ENCODE assay signal across 17 mouse cellular contexts in the genomic region with DNA sequence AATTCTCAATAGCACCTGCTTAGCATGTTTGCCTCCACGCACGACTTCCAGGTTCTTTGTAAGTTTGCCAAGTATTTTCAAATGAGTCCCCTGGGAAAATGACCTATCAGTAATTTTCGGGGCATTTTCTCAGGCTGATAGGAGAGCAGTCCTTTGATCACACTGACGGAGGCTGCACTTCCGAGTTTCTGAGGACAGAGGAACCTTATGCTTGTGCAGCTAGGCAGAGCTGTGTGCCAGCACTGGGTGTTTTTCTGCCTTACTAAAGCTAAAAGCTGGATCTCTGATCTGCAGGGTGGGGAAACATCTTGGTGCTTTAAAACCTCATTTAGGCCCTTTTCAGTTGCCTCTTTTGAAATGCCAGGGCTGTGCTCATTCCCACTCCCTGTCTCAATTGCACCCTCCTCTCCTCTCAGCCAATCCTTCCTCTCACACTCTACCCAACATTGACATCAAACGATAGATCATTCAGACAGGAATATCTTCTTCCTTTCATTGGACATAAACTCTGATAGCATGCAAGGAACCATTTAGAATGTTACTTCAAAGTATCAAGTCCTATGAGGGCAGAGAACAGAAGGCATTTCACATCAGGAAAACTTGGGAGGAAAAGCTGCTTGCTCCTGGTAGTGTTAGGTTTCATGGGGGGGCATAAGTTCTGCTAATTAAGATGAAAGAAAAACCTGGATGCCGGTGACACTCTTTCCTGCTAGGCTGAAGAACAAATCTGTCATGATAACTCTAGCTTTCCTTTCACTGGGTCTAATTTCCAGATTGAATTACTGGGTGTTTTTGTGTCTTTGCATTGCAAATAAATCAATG.
A peak's percentile ranks its signal among the peaks of the same experiment; 100 is the strongest.
DNase-seq lines count a peak whose midpoint lies in the region; ATAC-seq lines count a peak whose summit lies in the region.
"Had no signal": no experiment of that assay in that cellular context is flagged by ENCODE, and none has a peak within 500 bp of the region (broad histone marks: within the 10 kb centered on the region; RNA-seq: fewer than 3 reads in every experiment).

No protein-coding gene starts in this region.

- no peak overlapping the region for H3K9ac ChIP-seq in embryonic facial prominence, embryonic 14.5 days (ENCODE audit: low read depth, low read length)
- H3K9ac ChIP-seq in kidney, embryonic 15.5 days, result no peak overlapping the region
- H3K9ac ChIP-seq in midbrain, embryonic 14.5 days (replicated peaks; ENCODE audit: low read length), result no peak overlapping the region
- H3K9ac ChIP-seq in midbrain, embryonic 13.5 days (replicated peaks), result no peak overlapping the region
- no peak overlapping the region for H3K9ac ChIP-seq in heart, embryonic 11.5 days (ENCODE audit: low read depth, low read length)
- H3K9ac ChIP-seq: embryonic facial prominence, embryonic 15.5 days; limb, embryonic 12.5 days had no signal

- no peak overlapping the region for H3K4me2 ChIP-seq in embryonic facial prominence, embryonic 14.5 days (ENCODE audit: low read depth, low read length)
- H3K4me2 ChIP-seq in kidney, embryonic 15.5 days, result peak overlapping the region; percentile 20; the same call in 1 of the 2 replicates
- H3K4me2 ChIP-seq in midbrain, embryonic 14.5 days (ENCODE audit: low read length), result no peak overlapping the region
- H3K4me2 ChIP-seq in midbrain, embryonic 13.5 days (replicated peaks), result no peak overlapping the region
- H3K4me2 ChIP-seq in heart, embryonic 11.5 days, result no peak overlapping the region
- H3K4me2 ChIP-seq: embryonic facial prominence, embryonic 15.5 days; limb, embryonic 12.5 days had no signal

- no peak overlapping the region for H3K27ac ChIP-seq in embryonic facial prominence, embryonic 14.5 days (replicated peaks; ENCODE audit: low read depth, low read length)
- H3K27ac ChIP-seq in embryonic facial prominence, embryonic 10.5 days (replicated peaks), result no peak overlapping the region
- H3K27ac ChIP-seq in kidney, embryonic 15.5 days, result peak overlapping the region; percentile 68
- H3K27ac ChIP-seq in midbrain, embryonic 14.5 days (replicated peaks; ENCODE audit: low read depth, low read length), result no peak overlapping the region
- no peak overlapping the region for H3K27ac ChIP-seq in midbrain, embryonic 13.5 days
- H3K27ac ChIP-seq in heart, embryonic 11.5 days (ENCODE audit: low read depth, low read length), result no peak overlapping the region
- H3K27ac ChIP-seq: embryonic facial prominence, embryonic 15.5 days; limb, embryonic 12.5 days had no signal

- ATAC-seq in embryonic facial prominence, embryonic 14.5 days (ENCODE audit: low read depth), result peak; percentile 50; the same call in 1 of the 2 replicates
- ATAC-seq in kidney, embryonic 15.5 days (replicated peaks; ENCODE audit: low FRiP score), result peak; percentile 93
- no peak for ATAC-seq in midbrain, embryonic 14.5 days (ENCODE audit: low FRiP score, low TSS enrichment)
- ATAC-seq in midbrain, embryonic 13.5 days, result no peak
- no peak for ATAC-seq in heart, embryonic 11.5 days (replicated peaks; ENCODE audit: insufficient number of reproducible peaks, low FRiP score, low TSS enrichment)

- WGBS in embryonic facial prominence, embryonic 14.5 days, result 17% methylated on average over 7 of the region's 7 CpGs
- 47% methylated on average over 7 of the region's 7 CpGs for WGBS in embryonic facial prominence, embryonic 10.5 days
- 9% methylated on average over 7 of the region's 7 CpGs for WGBS in kidney, embryonic 15.5 days
- 50% methylated on average over 7 of the region's 7 CpGs for WGBS in midbrain, embryonic 14.5 days
- WGBS in midbrain, embryonic 13.5 days, result 54% methylated on average over 7 of the region's 7 CpGs
- WGBS in heart, embryonic 11.5 days (ENCODE audit: insufficient replicate concordance), result 44% methylated on average over 7 of the region's 7 CpGs

- no peaks in the 10 kb centered on the region for H3K4me1 ChIP-seq in embryonic facial prominence, embryonic 14.5 days (ENCODE audit: control insufficient read depth, insufficient read depth, low read length)
- peaks cover 9% of the 10 kb centered on the region for H3K4me1 ChIP-seq in embryonic facial prominence, embryonic 10.5 days
- H3K4me1 ChIP-seq in kidney, embryonic 15.5 days, result peaks cover 9% of the 10 kb centered on the region; the same call in 1 of the 2 replicates
- H3K4me1 ChIP-seq in midbrain, embryonic 14.5 days (ENCODE audit: control insufficient read depth, insufficient read depth, low read length), result no peaks in the 10 kb centered on the region
- peaks cover 6% of the 10 kb centered on the region; the same call in 1 of the 2 replicates for H3K4me1 ChIP-seq in midbrain, embryonic 13.5 days (replicated peaks)
- H3K4me1 ChIP-seq in heart, embryonic 11.5 days (ENCODE audit: control insufficient read depth, insufficient read depth, low read length), result no peaks in the 10 kb centered on the region
- H3K4me1 ChIP-seq: limb, embryonic 12.5 days had no signal

- no peak overlapping the region for H3K4me3 ChIP-seq in embryonic facial prominence, embryonic 14.5 days (ENCODE audit: low read depth, low read length)
- no peak overlapping the region for H3K4me3 ChIP-seq in embryonic facial prominence, embryonic 10.5 days
- H3K4me3 ChIP-seq in kidney, embryonic 15.5 days (replicated peaks), result no peak overlapping the region
- H3K4me3 ChIP-seq in midbrain, embryonic 14.5 days (replicated peaks; ENCODE audit: low read depth, low read length), result no peak overlapping the region
- H3K4me3 ChIP-seq in midbrain, embryonic 13.5 days (replicated peaks), result no peak overlapping the region
- no peak overlapping the region for H3K4me3 ChIP-seq in heart, embryonic 11.5 days (ENCODE audit: low read depth, low read length)
- H3K4me3 ChIP-seq: embryonic facial prominence, embryonic 15.5 days; limb, embryonic 12.5 days had no signal

- no peaks in the 10 kb centered on the region for H3K27me3 ChIP-seq in embryonic facial prominence, embryonic 14.5 days (replicated peaks; ENCODE audit: control insufficient read depth, insufficient read depth, low read length)
- H3K27me3 ChIP-seq in embryonic facial prominence, embryonic 10.5 days (replicated peaks; ENCODE audit: low read depth, poor library complexity, severe bottlenecking), result no peaks in the 10 kb centered on the region
- no peaks in the 10 kb centered on the region for H3K27me3 ChIP-seq in kidney, embryonic 15.5 days
- no peaks in the 10 kb centered on the region for H3K27me3 ChIP-seq in midbrain, embryonic 14.5 days (ENCODE audit: control insufficient read depth, insufficient read depth, low read length)
- H3K27me3 ChIP-seq in midbrain, embryonic 13.5 days, result no peaks in the 10 kb centered on the region
- no peaks in the 10 kb centered on the region for H3K27me3 ChIP-seq in heart, embryonic 11.5 days (ENCODE audit: control insufficient read depth, insufficient read depth, low read length)
- H3K27me3 ChIP-seq: CH12.LX; embryonic facial prominence, embryonic 15.5 days; limb, embryonic 12.5 days had no signal

- DNase-seq in embryonic facial prominence, embryonic 14.5 days (ENCODE audit: low spot score), result peak; percentile 40
- DNase-seq in embryonic facial prominence, embryonic 10.5 days (ENCODE audit: low spot score), result no peak
- DNase-seq in kidney, adult 11 months, result no peak
- DNase-seq in midbrain, embryonic 14.5 days, result peak; percentile 40
- DNase-seq in layer of hippocampus, adult 9-11 months, result peak; percentile 3
- DNase-seq: cerebellum, adult 18-20 months; cerebellum, postnatal 36 days; gastrocnemius, postnatal 25 days; lung, postnatal 36 days; retina, postnatal 1 day; thymus, adult 18-20 months had no signal

- H3K9me3 ChIP-seq in embryonic facial prominence, embryonic 14.5 days (ENCODE audit: control insufficient read depth, low read length), result 0 out of 2 replicates have a peak, but pooled peaks cover 4% of the 10 kb centered on the region
- H3K9me3 ChIP-seq in embryonic facial prominence, embryonic 10.5 days, result peaks cover 3% of the 10 kb centered on the region
- peaks cover 5% of the 10 kb centered on the region; the same call in 1 of the 2 replicates for H3K9me3 ChIP-seq in kidney, embryonic 15.5 days (replicated peaks)
- no peaks in the 10 kb centered on the region for H3K9me3 ChIP-seq in midbrain, embryonic 14.5 days (ENCODE audit: control insufficient read depth, low read length)
- peaks cover 8% of the 10 kb centered on the region; the same call in 1 of the 2 replicates for H3K9me3 ChIP-seq in midbrain, embryonic 13.5 days
- peaks cover 2% of the 10 kb centered on the region; the same call in 1 of the 2 replicates for H3K9me3 ChIP-seq in heart, embryonic 11.5 days (replicated peaks; ENCODE audit: control insufficient read depth, low read length)

- no peaks in the 10 kb centered on the region for H3K36me3 ChIP-seq in embryonic facial prominence, embryonic 14.5 days (ENCODE audit: control insufficient read depth, insufficient read depth, low read length)
- no peaks in the 10 kb centered on the region for H3K36me3 ChIP-seq in embryonic facial prominence, embryonic 10.5 days (replicated peaks)
- H3K36me3 ChIP-seq in kidney, embryonic 15.5 days, result no peaks in the 10 kb centered on the region
- H3K36me3 ChIP-seq in midbrain, embryonic 14.5 days (ENCODE audit: control insufficient read depth, insufficient read depth, low read length), result no peaks in the 10 kb centered on the region
- no peaks in the 10 kb centered on the region for H3K36me3 ChIP-seq in midbrain, embryonic 13.5 days
- no peaks in the 10 kb centered on the region for H3K36me3 ChIP-seq in heart, embryonic 11.5 days (ENCODE audit: control insufficient read depth, insufficient read depth, low read length)
- H3K36me3 ChIP-seq: embryonic facial prominence, embryonic 15.5 days; limb, embryonic 12.5 days had no signal

Comparison
In these comparisons a context has a peak if more than half of its experiments do, and no peak if none do; other contexts are left out.
1. DNase-seq: peak in embryonic facial prominence, embryonic 14.5 days (single experiment), midbrain, embryonic 14.5 days (single experiment) and layer of hippocampus, adult 9-11 months (single experiment); none in embryonic facial prominence, embryonic 10.5 days (single experiment) and kidney, adult 11 months (single experiment).
2. ATAC-seq: peak in embryonic facial prominence, embryonic 14.5 days (single experiment) and kidney, embryonic 15.5 days (single experiment); none in midbrain, embryonic 14.5 days (single experiment), midbrain, embryonic 13.5 days (single experiment) and heart, embryonic 11.5 days (single experiment).